Mouse (Mus musculus) CD4-positive, CD25-positive, alpha-beta regulatory T cell, adult 2 months (primary cell): Measurements from ENCODE around the gene Plpp6.
"Not testable (repeated sequence)": the region's sequence is repeated elsewhere in the genome, so short reads cannot be mapped to it uniquely, and the experiment has no call there.

ENCODE experiments used
- DNase-seq: peaks from one replicate; pipeline ENCODE4 v3.0.0-alpha.2; 2012; ENCODE audit warnings: low read depth, low spot score

Gene Plpp6

GRCm38 (mm10) chr19:28982617-28983016 lies 18.9 kb downstream of the Plpp6 start:
- DNase-seq = no peak

- peak; percentile 18 for DNase-seq
Observed at GRCm38 (mm10) chr19:28989515-28989914, 25.8 kb downstream of the Plpp6 start.

- peak; percentile 95 for DNase-seq
Observed at GRCm38 (mm10) chr19:28990194-28990589, 26.4 kb downstream of the Plpp6 start, which contains the start of gene Cdc37l1. Gene Cdc37l1 (plus strand): TSS chr19:28990352.

DNA sequence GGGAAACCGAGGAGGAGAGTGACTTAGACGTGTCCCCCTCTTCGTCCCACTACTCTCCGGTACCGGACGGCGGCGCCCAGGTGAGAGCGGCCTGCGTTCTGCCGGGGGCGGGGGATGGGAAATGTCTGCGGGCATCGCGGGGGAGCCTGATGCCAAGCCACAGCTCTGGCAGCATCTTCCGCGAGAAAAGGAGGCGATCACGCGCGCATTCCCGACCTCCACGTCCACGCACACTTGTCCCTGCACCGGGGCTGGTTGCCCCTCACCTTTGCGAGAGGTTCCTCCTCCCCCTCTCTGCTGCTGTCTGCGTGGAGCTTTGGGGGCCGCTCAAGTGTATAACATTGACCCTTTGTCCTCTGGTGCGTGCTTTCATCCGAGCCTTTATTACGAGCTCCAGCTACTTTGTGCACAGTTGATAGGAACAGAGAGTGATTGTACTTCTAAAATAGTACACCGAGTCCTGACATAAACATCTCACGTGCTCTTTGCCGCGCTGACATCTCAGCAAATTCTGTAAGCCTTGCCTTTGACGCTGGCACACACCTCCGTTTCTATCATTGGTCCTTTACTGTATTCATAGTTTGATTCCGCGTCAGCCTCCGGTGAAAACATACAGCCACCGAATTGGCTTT lies 27.0 kb downstream of the Plpp6 start:
- DNase-seq = peak; percentile 67

GRCm38 (mm10) chr19:28991391-28991790 lies 27.6 kb downstream of the Plpp6 start:
- peak; percentile 4 for DNase-seq

DNA sequence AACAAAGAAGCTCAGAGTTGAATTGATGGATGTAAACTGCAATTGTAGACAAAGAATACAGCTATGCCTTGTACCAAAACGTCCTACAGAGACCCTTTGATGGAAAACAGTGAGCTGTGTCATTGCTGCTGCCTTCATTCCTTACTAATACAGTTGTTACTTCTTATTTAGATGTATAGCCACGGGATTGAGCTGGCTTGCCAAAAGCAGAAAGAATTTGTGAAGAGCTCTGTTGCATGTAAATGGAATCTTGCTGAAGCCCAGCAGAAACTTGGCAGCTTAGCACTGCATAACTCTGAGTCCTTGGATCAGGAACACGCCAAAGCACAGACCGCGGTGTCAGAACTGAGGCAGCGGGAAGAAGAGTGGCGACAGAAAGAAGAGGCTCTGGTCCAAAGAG lies 31.1 kb downstream of the Plpp6 start:
- DNase-seq = no peak

DNA sequence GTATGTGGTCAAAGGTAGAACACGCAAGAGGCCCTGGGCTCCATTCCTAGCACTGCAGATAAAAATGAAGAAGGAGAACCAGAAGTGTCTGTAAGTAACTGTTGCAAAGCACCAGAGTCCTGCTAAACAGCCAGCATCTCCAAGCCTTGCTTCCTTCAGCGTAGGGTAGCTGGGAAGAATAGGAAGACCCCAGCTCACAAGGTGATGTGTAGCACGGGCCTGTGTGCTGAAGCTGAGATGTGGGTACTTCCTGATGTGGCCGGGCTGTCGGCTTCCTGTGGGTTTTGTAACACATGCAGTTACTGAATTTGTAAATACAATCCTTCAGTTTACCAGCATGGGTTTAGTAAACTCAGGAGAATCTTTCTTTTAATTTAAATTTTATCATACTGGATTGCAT lies 31.6 kb downstream of the Plpp6 start:
- peak; percentile 7 for DNase-seq

- DNase-seq = no peak
Observed at GRCm38 (mm10) chr19:28997976-28998630, 34.4 kb downstream of the Plpp6 start.

- not testable (repeated sequence) for DNase-seq
Observed at GRCm38 (mm10) chr19:29000321-29000720, 36.6 kb downstream of the Plpp6 start.

GRCm38 (mm10) chr19:29008069-29008706 lies 44.4 kb downstream of the Plpp6 start:
- no peak for DNase-seq

GRCm38 (mm10) chr19:29009046-29009445 lies 45.3 kb downstream of the Plpp6 start:
- no peak for DNase-seq

- no peak for DNase-seq
Observed at GRCm38 (mm10) chr19:29011355-29011990, 47.7 kb downstream of the Plpp6 start.

- DNase-seq = no peak
Observed at GRCm38 (mm10) chr19:29014466-29015055, 50.8 kb downstream of the Plpp6 start.

DNA sequence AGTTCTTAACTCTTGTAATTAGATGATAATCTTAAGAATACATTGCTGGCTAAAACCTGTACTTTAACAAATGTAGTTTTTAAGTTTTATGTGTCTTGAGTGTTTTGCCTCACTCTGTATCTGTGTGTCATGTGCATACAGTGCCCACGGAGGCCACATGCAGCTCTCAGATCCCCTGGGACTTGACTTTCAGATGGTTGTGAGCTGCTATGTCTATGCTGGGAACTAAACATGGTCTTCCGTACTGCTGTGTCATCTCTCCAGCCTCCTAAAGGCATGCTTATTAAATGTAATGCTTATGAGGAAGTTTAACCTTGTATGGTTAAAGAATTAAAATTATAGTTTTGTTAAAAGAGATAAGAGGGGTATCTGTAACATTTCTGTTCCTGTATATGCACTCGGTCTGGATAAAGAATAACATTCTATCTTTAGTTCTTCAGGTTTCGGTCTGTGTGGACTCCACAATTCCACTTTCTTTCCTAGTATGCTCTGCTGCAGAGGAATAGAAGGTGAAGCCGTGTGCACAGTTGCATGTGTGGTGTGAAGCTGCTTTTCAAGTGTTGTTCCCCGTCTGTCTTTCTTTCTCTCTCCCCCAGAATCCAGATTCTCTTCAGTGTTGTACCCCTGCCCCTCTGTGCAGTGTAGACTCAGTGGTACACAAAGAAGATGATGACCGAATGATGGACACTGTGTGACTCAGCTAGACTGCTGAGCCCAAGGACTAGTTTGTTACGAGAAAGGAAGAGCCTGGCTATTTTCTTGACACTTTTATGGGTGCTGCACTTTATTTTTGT lies 51.9 kb downstream of the Plpp6 start:
- DNase-seq = no peak

- no peak for DNase-seq
Observed at GRCm38 (mm10) chr19:29016204-29016765, 52.5 kb downstream of the Plpp6 start.
